Mouse (Mus musculus): ENCODE measurements around the gene 1700067P10Rik. TPM values are rescaled to one million over a fixed set of nuclear protein-coding genes. Genes with fewer than 3 reads are reported as not detected.

1700067P10Rik gene
- polyA plus RNA-seq, 1 experiment from 2014 or later: not detected

DNA sequence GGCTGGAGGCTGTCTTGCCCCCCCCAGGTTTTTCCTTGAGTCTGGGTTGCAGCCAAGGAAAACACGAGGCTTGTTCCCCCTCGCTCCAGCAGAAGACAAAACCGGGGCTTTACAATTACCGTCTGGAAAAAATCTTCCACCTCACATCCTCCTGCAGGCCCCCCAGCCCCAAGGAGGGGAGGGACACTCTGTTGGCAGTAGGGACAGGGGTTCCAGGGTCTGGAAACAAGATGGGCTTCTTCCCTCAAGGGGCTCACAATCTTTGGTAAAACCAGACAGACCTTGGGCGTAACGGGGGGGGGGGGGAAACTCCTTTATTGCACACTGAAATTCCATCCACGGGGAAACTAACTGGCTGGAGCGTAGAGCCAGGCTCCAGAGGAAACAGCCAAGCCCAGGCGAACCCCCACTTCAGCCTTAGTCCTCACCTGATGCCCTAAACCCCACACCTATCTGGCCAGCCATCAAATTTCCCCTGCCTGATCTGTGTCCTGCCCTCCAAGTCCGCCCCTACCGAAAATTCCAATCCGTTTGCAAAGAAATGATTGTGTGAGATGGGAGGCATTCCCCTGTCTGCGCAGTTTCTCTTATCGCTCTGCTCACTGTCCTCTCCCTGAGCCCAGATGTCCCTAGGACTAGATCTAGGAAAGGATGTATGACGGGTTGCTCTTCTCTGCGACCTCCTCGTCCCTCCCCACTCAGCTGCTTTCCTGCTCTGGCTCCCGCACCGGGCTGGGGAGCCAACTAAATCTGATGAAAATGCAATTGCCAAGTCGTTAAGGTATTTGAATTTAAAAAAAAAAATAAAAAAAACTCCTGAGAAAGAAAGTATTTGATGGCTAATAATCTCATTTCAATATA is 5.9 kb downstream of the 1700067P10Rik start:
- Histone ChIP-seq H3K36me3 (ENCODE audit: control insufficient read depth, insufficient read depth) (no peaks in the 10 kb centered on the region), H3K4me3 (ENCODE audit: low read length) (peak overlapping the region; percentile 30; the same call in 1 of the 2 replicates), H3K4me2 (ENCODE audit: low read depth, low read length) (peak overlapping the region; percentile 46; the same call in 1 of the 2 replicates), H3K27me3 (ENCODE audit: control insufficient read depth, insufficient read depth, low read length) (peaks cover 54% of the 10 kb centered on the region), H3K9me3 (replicated peaks; ENCODE audit: control insufficient read depth, low read length) (peaks cover 5% of the 10 kb centered on the region), H3K27ac (ENCODE audit: low read length) (no peak overlapping the region), H3K4me1 (ENCODE audit: control insufficient read depth, insufficient read depth, low read length) (peaks cover 21% of the 10 kb centered on the region), H3K9ac (ENCODE audit: low read length) (no peak overlapping the region)
- WGBS: 10% methylated on average over 20 of the region's 20 CpGs
- no peak for ATAC-seq (replicated peaks; ENCODE audit: extremely low read depth, insufficient read depth, low FRiP score)

- H3K4me3 ChIP-seq (ENCODE audit: low read length): peak overlapping the region; percentile 30
- H3K4me2 ChIP-seq (ENCODE audit: low read depth, low read length): peak overlapping the region; percentile 46
- peaks cover 21% of the 10 kb centered on the region for H3K4me1 ChIP-seq (ENCODE audit: control insufficient read depth, insufficient read depth, low read length)
- no peak overlapping the region for H3K9ac ChIP-seq (ENCODE audit: low read length)
- ATAC-seq (replicated peaks; ENCODE audit: extremely low read depth, insufficient read depth, low FRiP score): no peak
- H3K9me3 ChIP-seq (replicated peaks; ENCODE audit: control insufficient read depth, low read length): peaks cover 5% of the 10 kb centered on the region
- WGBS: 4% methylated on average over 26 of the region's 26 CpGs
- no peaks in the 10 kb centered on the region for H3K36me3 ChIP-seq (ENCODE audit: control insufficient read depth, insufficient read depth)
- peaks cover 57% of the 10 kb centered on the region for H3K27me3 ChIP-seq (ENCODE audit: control insufficient read depth, insufficient read depth, low read length)
- H3K27ac ChIP-seq (ENCODE audit: low read length): no peak overlapping the region
These were observed 6.6 kb downstream of the 1700067P10Rik start for GRCm38 (mm10) chr17:48095718-48096121.

GRCm38 (mm10) chr17:48096321-48096720 is 7.2 kb downstream of the 1700067P10Rik start:
- Histone ChIP-seq H3K27me3 (ENCODE audit: control insufficient read depth, insufficient read depth, low read length) (peaks cover 57% of the 10 kb centered on the region), H3K36me3 (ENCODE audit: control insufficient read depth, insufficient read depth) (no peaks in the 10 kb centered on the region), H3K4me2 (ENCODE audit: low read depth, low read length) (peak overlapping the region; percentile 78; the same call in 1 of the 2 replicates), H3K9ac (ENCODE audit: low read length) (no peak overlapping the region), H3K9me3 (replicated peaks; ENCODE audit: control insufficient read depth, low read length) (peaks cover 5% of the 10 kb centered on the region), H3K4me3 (ENCODE audit: low read length) (peak overlapping the region; percentile 49), H3K4me1 (ENCODE audit: control insufficient read depth, insufficient read depth, low read length) (peaks cover 21% of the 10 kb centered on the region), H3K27ac (ENCODE audit: low read length) (no peak overlapping the region)
- WGBS: 8% methylated on average over 17 of the region's 17 CpGs
- no peak for ATAC-seq (replicated peaks; ENCODE audit: extremely low read depth, insufficient read depth, low FRiP score)

DNA sequence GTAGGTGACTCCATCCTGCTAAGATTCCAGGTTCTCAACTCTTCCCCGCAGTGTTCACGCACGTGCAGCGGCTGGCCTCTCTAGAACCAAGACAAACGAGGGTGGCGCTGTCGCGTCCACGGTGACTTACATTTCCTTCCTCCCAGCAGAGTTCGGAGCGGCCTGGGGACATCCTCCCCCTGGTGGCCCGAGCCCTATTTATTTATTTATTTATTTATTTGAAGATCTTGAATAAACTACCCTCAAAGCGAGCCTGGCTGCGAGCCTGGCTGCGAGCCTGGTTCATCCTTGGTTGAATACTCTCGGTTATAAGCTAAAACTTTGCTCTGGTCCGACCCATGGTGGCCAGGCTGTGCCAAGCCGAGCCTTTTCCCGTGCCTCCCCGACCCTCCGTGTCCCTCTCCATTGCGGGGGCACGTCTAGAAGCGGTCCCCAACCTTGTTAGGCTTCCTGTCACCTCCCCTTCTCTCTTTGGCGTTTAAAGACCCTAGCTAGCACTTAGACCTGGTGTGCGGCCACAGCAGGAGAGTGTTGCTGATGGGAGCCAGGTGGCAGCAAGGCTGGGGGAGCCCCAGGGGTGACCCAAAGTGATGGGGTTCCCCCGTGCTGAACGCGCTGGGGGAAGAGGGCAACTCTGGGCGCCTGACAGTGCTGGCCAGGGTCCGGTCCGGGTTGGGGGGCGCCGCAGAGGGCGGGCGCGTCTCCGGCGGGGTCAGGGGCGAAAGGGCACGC is 8.1 kb downstream of the 1700067P10Rik start:
- peak overlapping the region; percentile 78 for H3K4me2 ChIP-seq (ENCODE audit: low read depth, low read length)
- peak overlapping the region; percentile 49 for H3K4me3 ChIP-seq (ENCODE audit: low read length)
- WGBS: under 1% methylated on average over 39 of the region's 41 CpGs
- no peak overlapping the region for H3K27ac ChIP-seq (ENCODE audit: low read length)
- peaks cover 57% of the 10 kb centered on the region for H3K27me3 ChIP-seq (ENCODE audit: control insufficient read depth, insufficient read depth, low read length)
- peaks cover 21% of the 10 kb centered on the region for H3K4me1 ChIP-seq (ENCODE audit: control insufficient read depth, insufficient read depth, low read length)
- peaks cover 5% of the 10 kb centered on the region for H3K9me3 ChIP-seq (replicated peaks; ENCODE audit: control insufficient read depth, low read length)
- H3K9ac ChIP-seq (ENCODE audit: low read length): peak overlapping the region; percentile 14; the same call in 1 of the 2 replicates
- H3K36me3 ChIP-seq (ENCODE audit: control insufficient read depth, insufficient read depth): no peaks in the 10 kb centered on the region
- ATAC-seq (replicated peaks; ENCODE audit: extremely low read depth, insufficient read depth, low FRiP score): 0 out of 2 replicates have a peak, but pooled peaks have one; percentile 20

DNA sequence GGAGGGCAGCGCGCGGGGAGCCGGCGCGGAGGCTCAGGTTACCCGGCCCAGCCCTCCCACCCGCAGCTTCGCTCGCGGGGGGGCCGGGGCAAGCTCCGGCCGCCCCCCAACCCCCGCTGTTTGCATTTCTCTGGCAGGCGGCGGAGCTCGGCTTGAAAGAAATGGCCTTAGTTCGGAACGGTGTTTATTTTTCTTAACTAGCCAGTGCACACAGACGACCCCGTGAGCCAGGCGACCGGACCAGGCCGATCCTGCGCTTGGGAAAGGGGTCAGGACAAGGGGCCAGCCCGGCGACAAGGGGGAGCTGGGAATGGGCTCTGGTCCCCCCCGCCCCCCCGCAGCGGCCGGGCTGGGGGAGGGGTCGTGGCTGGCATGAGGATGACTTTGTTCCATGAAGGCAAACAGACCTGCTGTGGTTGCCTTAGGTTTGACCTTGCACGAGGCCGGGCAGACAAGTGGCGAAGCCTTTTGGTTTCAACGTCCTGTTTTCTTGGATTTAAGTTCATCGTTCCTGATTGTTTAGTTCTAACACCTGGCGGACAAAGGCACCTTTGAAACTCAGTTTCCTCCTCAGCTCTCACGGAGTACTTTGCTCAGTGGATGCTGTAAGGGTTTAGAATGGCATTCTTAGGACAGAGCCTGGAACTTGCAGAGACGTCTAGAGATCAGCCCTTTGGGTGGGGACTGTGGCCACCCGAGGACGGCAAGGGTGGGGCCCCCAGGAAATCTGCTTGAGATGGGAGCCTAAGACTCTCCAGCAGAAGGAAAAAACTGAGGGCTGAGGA is 8.8 kb downstream of the 1700067P10Rik start:
- ATAC-seq (replicated peaks; ENCODE audit: extremely low read depth, insufficient read depth, low FRiP score): no peak

DNA sequence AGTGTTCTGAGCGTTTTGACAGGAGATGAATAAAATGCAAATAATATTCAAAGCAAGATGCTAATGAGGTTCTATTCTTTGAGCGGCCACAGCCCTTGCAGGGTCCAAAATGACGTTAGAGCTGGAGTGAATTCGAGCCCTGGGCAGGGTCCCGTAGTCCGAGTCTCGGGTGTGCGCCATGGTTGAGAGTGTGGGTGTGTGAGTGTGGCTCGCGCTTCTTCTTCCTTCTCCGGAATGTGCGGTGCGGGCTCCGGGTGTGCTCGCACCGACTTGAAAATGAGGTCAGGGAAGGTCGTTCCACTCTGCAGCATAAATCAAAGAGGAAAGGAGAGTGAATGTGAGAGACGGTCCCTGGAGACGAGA is 9.4 kb downstream of the 1700067P10Rik start:
- H3K4me3 ChIP-seq (ENCODE audit: low read length): peak overlapping the region; percentile 49
- ATAC-seq (replicated peaks; ENCODE audit: extremely low read depth, insufficient read depth, low FRiP score): no peak
- H3K36me3 ChIP-seq (ENCODE audit: control insufficient read depth, insufficient read depth): no peaks in the 10 kb centered on the region
- no peak overlapping the region for H3K27ac ChIP-seq (ENCODE audit: low read length)
- H3K4me1 ChIP-seq (ENCODE audit: control insufficient read depth, insufficient read depth, low read length): peaks cover 21% of the 10 kb centered on the region
- peaks cover 3% of the 10 kb centered on the region for H3K9me3 ChIP-seq (replicated peaks; ENCODE audit: control insufficient read depth, low read length)
- peak overlapping the region; percentile 39; the same call in 1 of the 2 replicates for H3K9ac ChIP-seq (ENCODE audit: low read length)
- peak overlapping the region; percentile 78 for H3K4me2 ChIP-seq (ENCODE audit: low read depth, low read length)
- WGBS: 1% methylated on average over 19 of the region's 19 CpGs
- peaks cover 57% of the 10 kb centered on the region for H3K27me3 ChIP-seq (ENCODE audit: control insufficient read depth, insufficient read depth, low read length)

More for the DNA sequence above, 8.8 kb downstream of the 1700067P10Rik start:
- H3K27me3 ChIP-seq (ENCODE audit: control insufficient read depth, insufficient read depth, low read length): peaks cover 57% of the 10 kb centered on the region
- H3K27ac ChIP-seq (ENCODE audit: low read length): no peak overlapping the region
- H3K36me3 ChIP-seq (ENCODE audit: control insufficient read depth, insufficient read depth): no peaks in the 10 kb centered on the region
- H3K9ac ChIP-seq (ENCODE audit: low read length): peak overlapping the region; percentile 62
- peaks cover 5% of the 10 kb centered on the region for H3K9me3 ChIP-seq (replicated peaks; ENCODE audit: control insufficient read depth, low read length)
- H3K4me2 ChIP-seq (ENCODE audit: low read depth, low read length): peak overlapping the region; percentile 78
- H3K4me3 ChIP-seq (ENCODE audit: low read length): peak overlapping the region; percentile 49
- peaks cover 21% of the 10 kb centered on the region for H3K4me1 ChIP-seq (ENCODE audit: control insufficient read depth, insufficient read depth, low read length)
- WGBS: under 1% methylated on average over 43 of the region's 43 CpGs

- peaks cover 21% of the 10 kb centered on the region for H3K4me1 ChIP-seq (ENCODE audit: control insufficient read depth, insufficient read depth, low read length)
- H3K4me3 ChIP-seq (ENCODE audit: low read length): no peak overlapping the region
These were observed 10.2 kb downstream of the 1700067P10Rik start for GRCm38 (mm10) chr17:48099312-48099711.

GRCm38 (mm10) chr17:48100441-48101417 is 11.6 kb downstream of the 1700067P10Rik start:
- Histone ChIP-seq H3K27ac (ENCODE audit: low read length) (no peak overlapping the region), H3K36me3 (ENCODE audit: control insufficient read depth, insufficient read depth) (no peaks in the 10 kb centered on the region), H3K4me3 (ENCODE audit: low read length) (peak overlapping the region; percentile 45), H3K4me2 (ENCODE audit: low read depth, low read length) (peak overlapping the region; percentile 61), H3K27me3 (ENCODE audit: control insufficient read depth, insufficient read depth, low read length) (peaks cover 37% of the 10 kb centered on the region), H3K9me3 (replicated peaks; ENCODE audit: control insufficient read depth, low read length) (no peaks in the 10 kb centered on the region), H3K9ac (ENCODE audit: low read length) (no peak overlapping the region), H3K4me1 (ENCODE audit: control insufficient read depth, insufficient read depth, low read length) (peaks cover 19% of the 10 kb centered on the region)
- ATAC-seq (replicated peaks; ENCODE audit: extremely low read depth, insufficient read depth, low FRiP score): peak; percentile 66
- WGBS: 14% methylated on average over 21 of the region's 21 CpGs

More at GRCm38 (mm10) chr17:48099312-48099711, 10.2 kb downstream of the 1700067P10Rik start:
- Histone ChIP-seq H3K4me2 (ENCODE audit: low read depth, low read length) (no peak overlapping the region), H3K9me3 (replicated peaks; ENCODE audit: control insufficient read depth, low read length) (no peaks in the 10 kb centered on the region), H3K9ac (ENCODE audit: low read length) (no peak overlapping the region), H3K27ac (ENCODE audit: low read length) (no peak overlapping the region), H3K27me3 (ENCODE audit: control insufficient read depth, insufficient read depth, low read length) (peaks cover 49% of the 10 kb centered on the region), H3K36me3 (ENCODE audit: control insufficient read depth, insufficient read depth) (no peaks in the 10 kb centered on the region)
- WGBS: 20% methylated on average over 11 of the region's 11 CpGs
- ATAC-seq (replicated peaks; ENCODE audit: extremely low read depth, insufficient read depth, low FRiP score): no peak
